Mouse (Mus musculus) c-Kit-positive CD71-positive TER-119-negative erythroid progenitor cells, embryonic 14.5 days (primary cell): ENCODE data around the gene Mybph.
A peak's percentile ranks its signal among the peaks of the same experiment; 100 is the strongest.
"Not testable (repeated sequence)": the region's sequence is repeated elsewhere in the genome, so short reads cannot be mapped to it uniquely, and the experiment has no call there.

Source experiments
- DNase-seq: peaks from one replicate; pipeline ENCODE4 v3.0.0-alpha.2; 2013; ENCODE audit warnings: low read depth

Gene Mybph

DNA sequence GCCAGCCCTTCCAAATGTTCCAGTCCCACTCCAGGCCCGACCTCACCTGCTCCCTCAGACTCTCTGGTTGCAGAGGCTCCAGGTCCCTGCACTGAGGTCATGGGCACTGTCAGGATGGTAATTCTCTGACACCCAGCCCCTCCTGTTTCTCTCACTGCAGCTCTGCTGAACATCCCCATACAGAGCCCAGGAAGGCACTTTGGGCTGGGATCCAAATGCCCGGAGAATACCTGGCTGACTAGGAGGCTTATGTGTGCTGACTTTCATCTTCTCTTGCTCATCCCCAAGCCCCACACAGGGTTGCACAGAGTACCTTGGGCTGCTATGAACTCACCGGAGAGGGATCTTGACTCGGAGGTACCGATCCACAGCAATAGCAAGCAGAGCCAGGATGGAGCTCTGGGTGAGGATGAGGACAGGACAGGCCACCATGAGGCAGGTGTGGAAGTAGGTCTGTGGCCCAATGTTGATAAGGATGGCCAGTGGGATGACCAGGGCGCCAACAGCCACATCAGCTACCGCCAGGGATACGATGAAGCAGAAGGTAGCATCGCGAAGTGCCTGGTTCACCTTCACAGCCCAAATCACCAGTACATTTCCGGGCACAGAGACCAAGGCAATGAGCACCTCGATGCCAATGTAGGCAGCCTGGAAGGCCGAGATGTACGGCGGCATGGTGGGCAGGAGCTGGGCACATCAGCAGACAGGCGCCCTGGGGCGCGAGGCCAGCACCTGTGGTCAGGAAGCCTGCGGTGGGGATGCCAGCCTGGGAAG, 40.6 kb downstream of the Mybph start:
- no peak for DNase-seq

DNA sequence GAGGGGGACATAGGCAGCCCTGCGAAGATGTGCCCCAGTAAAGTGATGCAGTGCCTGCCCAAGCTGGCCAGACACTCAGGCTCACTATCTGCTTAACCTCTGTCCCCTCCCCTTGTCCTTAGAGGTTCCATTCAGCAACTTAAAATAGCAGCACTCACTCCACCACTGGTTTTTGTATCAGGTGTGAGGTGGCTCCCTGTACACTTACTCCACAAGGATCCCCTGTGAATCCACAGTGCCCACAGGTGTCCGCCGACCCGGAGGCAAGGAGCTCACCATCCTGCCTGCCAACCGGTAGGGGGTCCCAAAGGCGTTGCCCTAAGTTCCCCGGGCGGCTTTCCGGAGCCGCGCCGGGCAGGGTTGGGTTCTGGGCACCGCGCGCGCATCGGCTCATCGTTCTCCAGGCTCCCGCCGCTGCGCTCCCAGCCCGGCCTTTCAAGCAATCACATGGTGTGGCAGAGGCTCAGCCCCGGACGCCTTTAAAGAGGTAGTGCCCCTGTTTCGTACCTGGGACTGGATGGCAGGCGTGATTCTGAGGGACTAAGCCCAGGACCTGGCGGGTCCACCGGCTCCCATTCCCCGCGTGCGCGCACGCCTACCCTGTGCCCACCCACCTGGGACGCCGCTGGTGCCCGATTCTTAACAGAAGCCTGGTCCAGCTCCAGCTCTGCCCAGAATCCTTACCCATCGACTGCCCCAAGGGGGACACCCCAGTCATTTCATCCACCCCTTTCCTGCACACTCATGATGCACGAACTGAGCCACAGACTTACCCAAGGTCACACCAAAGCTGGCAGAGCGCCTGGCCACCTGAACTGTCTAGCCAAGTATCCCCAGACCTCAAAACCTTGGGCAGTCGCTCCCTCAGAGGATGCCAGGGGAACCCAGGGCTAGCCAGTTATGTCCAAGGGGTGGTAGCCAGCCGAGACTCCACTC, 41.5 kb downstream of the Mybph start:
- no peak for DNase-seq

DNA sequence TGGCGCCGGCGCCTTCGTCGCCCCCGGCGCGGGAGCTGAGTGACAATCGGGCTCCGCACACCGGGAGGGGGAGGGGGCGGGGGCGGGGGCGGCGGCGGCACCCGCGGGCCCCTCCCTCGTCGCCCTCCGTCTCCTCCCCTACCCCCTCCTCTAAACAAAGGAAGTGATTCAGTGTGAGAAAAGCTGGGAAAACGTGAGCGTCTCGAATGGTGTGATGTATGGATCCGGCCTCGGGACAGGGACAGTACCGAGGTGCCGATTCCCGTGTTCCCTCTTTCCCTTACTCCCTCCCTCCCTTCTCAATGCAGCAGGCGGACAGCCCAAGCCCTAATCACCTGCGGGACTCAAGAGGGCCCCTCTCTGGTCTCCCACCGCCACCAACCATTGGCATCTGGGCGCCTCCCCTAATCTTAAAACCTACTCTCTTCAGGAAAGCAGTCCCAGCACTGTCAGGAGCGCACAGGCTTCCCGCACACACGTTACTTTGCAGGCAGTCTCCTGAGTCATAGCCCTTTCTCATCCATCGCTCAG, 42.2 kb downstream of the Mybph start, which contains the start of gene Adora1:
TSS of gene Adora1 (minus strand) at position 41 of the 531 bp plus-strand sequence.
- no peak for DNase-seq

DNA sequence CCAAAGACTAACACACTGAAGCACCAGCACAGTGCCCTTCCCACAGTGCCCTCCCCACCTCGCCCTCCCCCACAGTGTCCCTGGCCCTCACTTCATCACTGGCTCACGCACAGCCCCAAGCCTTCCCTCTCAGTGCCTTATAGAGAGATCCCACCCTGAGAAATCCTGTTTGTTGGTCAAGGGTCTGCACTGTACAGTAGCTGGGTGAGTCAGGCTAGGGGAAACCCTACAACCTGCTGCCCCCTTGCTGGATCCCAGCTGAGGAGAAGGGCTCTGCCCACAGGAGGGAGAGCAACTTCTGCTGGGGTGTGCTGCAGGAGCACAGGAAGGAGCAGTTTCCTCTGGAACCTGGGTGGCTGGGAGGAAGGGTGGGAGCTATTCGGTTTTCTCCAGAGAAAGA, 42.9 kb downstream of the Mybph start:
- no peak for DNase-seq

DNA sequence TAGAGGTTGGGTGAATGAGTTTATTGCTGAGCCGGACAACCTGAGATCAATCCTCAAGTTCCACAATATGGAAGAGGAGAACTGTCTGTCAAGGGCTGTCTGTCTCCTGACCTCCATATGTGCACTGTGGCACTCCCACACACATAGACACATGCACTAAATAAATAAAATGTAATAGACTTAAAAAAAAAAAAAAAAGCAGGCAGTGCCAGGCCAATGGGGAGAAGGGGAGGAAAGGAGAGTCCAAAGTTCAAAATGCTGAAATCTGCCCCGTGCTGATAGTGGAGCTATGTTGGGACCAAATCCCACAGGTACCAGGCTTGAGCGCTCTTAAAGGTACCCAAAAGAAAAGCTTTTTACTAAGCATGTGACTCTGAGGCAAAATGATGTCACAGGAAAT, 44.2 kb downstream of the Mybph start:
- no peak for DNase-seq

DNA sequence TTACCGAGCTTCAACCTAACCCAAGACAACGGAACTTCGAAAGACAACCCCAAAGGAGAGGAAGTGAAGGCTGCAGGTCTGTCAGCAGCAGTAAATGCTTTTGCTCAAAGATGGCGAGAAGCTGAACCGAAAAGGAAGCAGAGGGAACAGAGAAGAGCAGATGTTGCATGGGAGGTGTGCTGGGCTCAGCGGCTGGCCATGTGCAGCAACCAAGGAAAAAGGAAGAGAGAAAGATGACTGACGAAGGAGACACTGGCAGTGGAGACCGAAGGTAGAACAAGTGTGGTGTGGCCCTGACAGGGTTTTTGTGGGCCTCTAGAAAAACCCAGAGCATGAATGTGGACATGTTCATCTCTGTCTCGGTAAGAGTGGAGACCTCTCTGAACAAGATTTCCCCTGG, 47.5 kb downstream of the Mybph start:
- DNase-seq = no peak

DNA sequence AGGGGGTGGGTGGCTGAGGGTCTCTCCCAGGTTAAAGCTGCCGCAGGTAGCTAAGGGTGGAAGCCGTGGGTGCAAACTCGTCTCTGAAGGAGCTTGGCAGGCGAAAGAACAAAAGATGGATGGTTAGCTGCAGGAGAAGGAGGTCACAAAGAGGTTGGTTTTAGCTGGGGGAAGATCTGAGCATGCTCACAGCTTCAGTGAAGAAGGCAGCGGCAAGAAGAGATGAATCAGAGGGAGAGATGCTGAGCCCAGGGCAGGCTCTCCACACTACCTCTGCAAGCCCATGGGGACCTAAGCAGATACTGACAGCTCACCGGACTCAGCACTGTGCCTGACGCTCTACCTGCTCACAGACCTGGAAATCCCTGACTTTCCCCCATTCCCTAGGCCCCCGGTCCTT, 48.0 kb downstream of the Mybph start:
- DNase-seq = no peak

DNA sequence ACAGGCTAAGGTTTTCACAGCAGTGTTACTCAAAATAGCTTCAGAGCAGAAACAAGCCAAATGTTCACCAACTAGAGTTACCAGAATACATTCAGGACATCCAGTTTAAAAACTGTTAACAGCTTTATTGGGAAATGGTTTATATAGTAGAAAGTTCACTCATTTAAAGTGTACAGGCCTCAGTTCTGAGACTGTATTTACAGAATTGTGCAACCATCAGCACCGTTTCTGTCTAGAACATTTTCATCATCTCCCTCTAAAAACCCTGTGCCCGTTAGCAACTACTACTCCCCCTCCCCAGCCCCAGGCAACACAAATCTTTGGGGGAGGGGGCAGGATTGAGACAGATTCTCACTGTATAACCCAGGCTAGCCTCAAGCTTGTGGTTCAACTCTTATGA, 49.0 kb downstream of the Mybph start:
- DNase-seq = no peak

DNA sequence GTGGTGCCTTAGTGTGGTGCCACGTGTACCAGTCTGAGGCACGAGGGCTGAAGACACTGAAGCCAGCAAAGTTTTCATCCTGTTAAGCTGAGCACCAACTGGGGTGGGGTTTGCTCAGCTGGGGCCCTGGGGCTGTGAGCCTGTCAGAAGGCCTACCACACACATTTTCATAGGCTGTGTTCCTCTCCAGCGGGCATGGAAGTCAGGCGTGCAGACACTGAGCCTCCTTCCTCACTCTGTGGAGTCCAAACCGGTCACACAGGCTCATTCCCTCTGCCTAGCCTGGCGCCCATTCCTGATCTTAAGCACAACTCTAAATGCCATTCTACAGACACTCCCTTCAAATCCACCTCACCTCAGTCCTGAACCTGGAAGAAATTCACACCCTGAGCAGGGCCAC, 50.3 kb downstream of the Mybph start:
- no peak for DNase-seq

DNA sequence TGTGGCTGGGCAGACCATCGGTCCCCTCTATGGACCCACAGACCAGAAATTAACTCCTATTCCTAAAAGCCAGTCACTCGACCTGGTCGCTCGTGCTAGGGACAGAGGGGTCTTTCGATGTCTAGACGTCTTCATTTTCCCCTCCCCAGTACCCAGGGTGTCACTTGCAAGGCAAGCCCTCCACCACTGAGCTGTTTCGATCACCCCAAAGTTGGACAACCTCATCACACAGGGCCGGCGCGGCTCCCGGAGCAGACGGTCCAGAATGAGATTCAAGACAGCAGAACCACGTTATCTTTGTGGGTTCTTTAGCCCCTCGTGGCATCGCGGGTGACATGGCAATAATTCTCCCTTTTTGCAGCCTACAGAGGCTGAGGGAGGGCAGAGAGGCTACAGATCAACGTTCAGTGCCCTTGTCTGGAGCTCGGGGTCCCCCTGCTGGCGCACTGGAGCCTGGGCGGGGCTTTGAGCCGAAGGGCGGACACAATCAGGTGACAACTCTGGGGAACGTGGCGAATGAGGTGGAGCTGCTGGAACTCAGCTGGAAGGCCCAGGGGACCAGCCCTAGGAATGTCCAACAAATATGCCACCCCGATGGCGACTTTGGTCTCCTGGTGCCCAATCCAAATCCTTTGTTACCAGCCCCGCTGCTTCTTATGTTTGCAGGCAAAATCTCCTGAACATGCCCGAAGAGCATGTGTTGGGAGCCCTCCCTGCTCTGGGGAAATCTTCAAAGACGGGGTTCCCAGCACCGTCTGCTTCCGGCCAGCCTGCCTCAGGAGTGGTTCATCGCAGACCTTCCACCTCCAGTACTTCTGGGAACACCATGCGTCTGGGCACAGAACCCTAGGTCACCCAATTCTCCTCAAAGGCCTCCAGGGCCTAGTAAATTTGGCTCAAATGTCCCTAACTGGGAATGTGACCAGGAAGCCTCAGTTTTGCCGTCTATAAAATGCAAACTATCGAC, 51.0 kb downstream of the Mybph start:
- peak; percentile 53 for DNase-seq

DNA sequence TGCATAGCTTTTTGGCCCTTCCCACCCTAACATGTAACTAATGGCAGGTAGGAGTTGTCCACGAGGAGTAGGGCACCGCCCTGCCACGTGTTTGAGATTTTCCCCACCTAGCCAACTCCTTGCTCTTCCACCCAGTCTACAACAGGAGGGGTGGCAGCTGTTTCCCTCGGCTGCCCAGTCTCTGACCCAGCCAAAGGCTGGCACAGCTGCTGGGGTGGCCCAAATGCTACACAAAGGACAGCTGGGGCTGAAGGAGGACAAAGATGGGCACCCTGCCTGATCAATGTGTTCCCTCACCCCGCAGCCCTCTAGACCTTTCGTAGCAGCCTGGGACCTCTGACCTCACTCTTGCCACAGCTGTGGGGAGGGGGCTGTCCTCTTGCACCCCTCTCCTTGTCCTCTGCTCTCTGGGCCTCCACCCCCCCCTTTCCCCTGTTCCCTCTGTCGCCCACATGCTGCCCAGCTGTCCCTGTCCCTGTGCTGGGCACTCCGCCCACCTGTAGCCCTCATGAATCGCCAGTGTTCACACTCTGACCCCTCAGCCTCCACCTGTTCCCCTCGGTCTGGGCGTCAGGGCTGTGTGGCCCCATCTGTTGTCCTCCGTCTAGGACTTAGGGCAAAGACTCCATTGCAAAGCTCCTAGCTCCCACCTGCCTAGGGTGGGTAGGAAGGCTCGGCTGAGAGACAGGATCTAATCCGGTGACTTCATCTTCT, 51.9 kb downstream of the Mybph start:
- no peak for DNase-seq

DNA sequence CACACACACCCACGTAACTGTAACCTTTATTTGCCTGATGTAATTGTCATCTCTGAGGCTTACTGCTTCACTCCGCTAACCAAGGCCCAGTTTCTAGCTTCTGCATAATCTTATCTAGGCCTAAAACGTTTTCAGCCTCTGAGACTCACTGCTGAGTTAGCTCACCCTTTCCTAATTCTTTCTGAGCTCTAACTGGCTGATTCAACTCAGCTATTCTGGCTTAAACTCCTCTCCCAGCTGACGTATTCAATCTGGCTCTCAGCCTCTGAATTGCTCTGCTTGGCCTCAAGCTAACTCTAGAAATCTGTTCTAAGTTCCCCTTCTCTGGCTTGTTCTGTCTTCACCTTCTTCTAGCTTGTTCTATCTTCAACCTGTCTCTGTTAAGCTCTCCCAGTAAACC, 53.3 kb downstream of the Mybph start:
- no peak for DNase-seq

DNA sequence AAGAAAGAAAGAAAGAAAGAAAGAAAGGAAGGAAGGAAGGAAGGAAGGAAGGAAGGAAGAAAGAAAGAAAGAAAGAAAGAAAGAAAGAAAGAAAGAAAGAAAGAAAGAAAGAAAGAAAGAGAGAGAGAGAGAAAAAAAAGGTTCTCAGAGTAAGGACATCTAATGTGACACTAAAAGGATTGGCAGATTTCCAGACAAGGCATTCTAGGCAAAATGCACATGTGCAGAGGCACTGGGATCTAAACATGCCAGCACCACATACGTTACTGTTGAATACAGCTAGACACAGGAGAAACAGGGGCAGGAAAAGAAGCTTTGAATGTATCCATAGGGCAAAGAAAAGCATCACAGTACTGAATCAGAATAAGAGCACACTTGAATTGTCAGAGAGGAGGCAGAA, 56.4 kb downstream of the Mybph start:
- DNase-seq = not testable (repeated sequence)
